Mouse (Mus musculus) lung, postnatal 25 days (tissue): ENCODE results near the gene Add1.

Experiments
- DNase-seq: peaks from one replicate; pipeline ENCODE4 v3.0.0; 2022; ENCODE audit warnings: low spot score

The Add1 gene

GRCm38 (mm10) chr5:34608226-34608625 is 34.8 kb downstream of the Add1 start:
- DNase-seq = no peak

- DNase-seq = no peak
These were observed 36.5 kb downstream of the Add1 start for GRCm38 (mm10) chr5:34609966-34610365.

GRCm38 (mm10) chr5:34632996-34633395 is 59.5 kb downstream of the Add1 start:
- DNase-seq = no peak

GRCm38 (mm10) chr5:34633641-34634040 is 60.2 kb downstream of the Add1 start:
- DNase-seq = peak; percentile 53

- no peak for DNase-seq
These were observed 61.4 kb downstream of the Add1 start for GRCm38 (mm10) chr5:34634746-34635400.

- no peak for DNase-seq
These were observed 62.3 kb downstream of the Add1 start for GRCm38 (mm10) chr5:34635665-34636192.

- peak; percentile 79 for DNase-seq
These were observed 63.2 kb downstream of the Add1 start, which contains the start of gene Mfsd10 for GRCm38 (mm10) chr5:34636481-34637287. Gene Mfsd10 (minus strand): TSS chr5:34637212.

- no peak for DNase-seq
These were observed 64.2 kb downstream of the Add1 start for GRCm38 (mm10) chr5:34637591-34638156.

GRCm38 (mm10) chr5:34641991-34642390 is 68.5 kb downstream of the Add1 start:
- no peak for DNase-seq

- DNase-seq = peak; percentile 62
These were observed 69.5 kb downstream of the Add1 start for GRCm38 (mm10) chr5:34642932-34643331.

- DNase-seq = peak; percentile 65
These were observed 74.1 kb downstream of the Add1 start for GRCm38 (mm10) chr5:34647581-34647980.

- DNase-seq = no peak
These were observed 79.5 kb downstream of the Add1 start for GRCm38 (mm10) chr5:34652961-34653360.

- DNase-seq = no peak
These were observed 81.4 kb downstream of the Add1 start for GRCm38 (mm10) chr5:34654881-34655280.

GRCm38 (mm10) chr5:34657556-34657955 is 84.1 kb downstream of the Add1 start:
- DNase-seq = no peak

- peak; percentile 100 for DNase-seq
These were observed 86.5 kb downstream of the Add1 start, which contains the start of the genes Nop14 and Grk4 for GRCm38 (mm10) chr5:34659686-34660590. Gene Nop14 (minus strand): TSS chr5:34660148. Gene Grk4 (plus strand): TSS chr5:34660379.

- DNase-seq = no peak
These were observed 87.2 kb downstream of the Add1 start for GRCm38 (mm10) chr5:34660591-34661130.

- DNase-seq = no peak
These were observed 88.4 kb downstream of the Add1 start for GRCm38 (mm10) chr5:34661909-34662308.

- DNase-seq = no peak
These were observed 89.8 kb downstream of the Add1 start for GRCm38 (mm10) chr5:34663231-34663630.

- DNase-seq = no peak
These were observed 96.0 kb downstream of the Add1 start for GRCm38 (mm10) chr5:34669493-34669892.

- no peak for DNase-seq
These were observed 96.8 kb downstream of the Add1 start for GRCm38 (mm10) chr5:34670280-34670679.
